Mouse (Mus musculus) midbrain, embryonic 14.5 days (tissue): ENCODE measurements around the gene Pdzd7. TPM values are rescaled to one million over a fixed set of nuclear protein-coding genes. Genes with fewer than 3 reads are reported as not detected.

Experiments used
- ATAC-seq: fragments of 200-750 bp; cut with Nextera tagmentation; 2 replicates; pipeline ENCODE4 v1.8.0; 2017; ENCODE audit warnings: moderate number of reproducible peaks, moderate library complexity; ENCODE audit not compliant: low FRiP score, low TSS enrichment
- DNase-seq: peaks from one replicate; pipeline ENCODE4 v3.0.0-alpha.2; 2015
- H3K27ac ChIP-seq: fragments of 300-500 bp; sonication (generic); replicated peaks from 2 replicates; pipeline ENCODE4 v1.5.1; 2014; ENCODE audit warnings: mild to moderate bottlenecking, low read depth, low read length, moderate library complexity
- H3K27me3 ChIP-seq: fragments of 300-500 bp; sonication (generic); 2 replicates; pipeline ENCODE4 v1.6.1; 2014; ENCODE audit warnings: low read length, control low read depth, mixed read lengths; ENCODE audit not compliant: control insufficient read depth, insufficient read depth
- H3K36me3 ChIP-seq: fragments of 300-500 bp; sonication (generic); 2 replicates; pipeline ENCODE4 v1.6.1; 2014; ENCODE audit warnings: low read length, control low read depth; ENCODE audit not compliant: control insufficient read depth, insufficient read depth
- H3K4me1 ChIP-seq: fragments of 300-500 bp; sonication (generic); 2 replicates; pipeline ENCODE4 v1.6.1; 2014; ENCODE audit warnings: mild to moderate bottlenecking, antibody characterized with exemption, low read length, control low read depth; ENCODE audit not compliant: control insufficient read depth, insufficient read depth
- H3K4me2 ChIP-seq: fragments of 300-500 bp; sonication (generic); 2 replicates; pipeline ENCODE4 v1.6.1; 2014; ENCODE audit warnings: mild to moderate bottlenecking, low read length, moderate library complexity
- H3K4me3 ChIP-seq: fragments of 300-500 bp; sonication (generic); replicated peaks from 2 replicates; pipeline ENCODE4 v1.5.1; 2014; ENCODE audit warnings: low read depth, low read length
- H3K9ac ChIP-seq: fragments of 300-500 bp; sonication (generic); replicated peaks from 2 replicates; pipeline ENCODE4 v1.6.1; 2014; ENCODE audit warnings: mild to moderate bottlenecking, low read length, moderate library complexity
- H3K9me3 ChIP-seq: fragments of 300-500 bp; sonication (generic); 2 replicates; pipeline ENCODE4 v1.6.1; 2016; ENCODE audit warnings: low read length, control low read depth, mixed read lengths; ENCODE audit not compliant: control insufficient read depth
- WGBS: fragments of 180-500 bp; shearing (Covaris S2); extraction: QIAGEN DNeasy Blood & Tissue Kit; methylation state at CpG from one replicate; pipeline ENCODE4 v1.1.7; 2014; 5-methylcytosine and 5-hydroxymethylcytosine counted together
- polyA plus RNA-seq: library from polyadenylated mRNA; unstranded; fragments of >200 nt; fragmentation: Nextera tagmentation; extraction: Ambion mirVana; gene quantifications from 2 replicates; pipeline ENCODE4 v1.2.1, GENCODE M21; 2014

The Pdzd7 gene
- polyA plus RNA-seq, 1 experiment from 2014 or later = 2.8 TPM

DNA sequence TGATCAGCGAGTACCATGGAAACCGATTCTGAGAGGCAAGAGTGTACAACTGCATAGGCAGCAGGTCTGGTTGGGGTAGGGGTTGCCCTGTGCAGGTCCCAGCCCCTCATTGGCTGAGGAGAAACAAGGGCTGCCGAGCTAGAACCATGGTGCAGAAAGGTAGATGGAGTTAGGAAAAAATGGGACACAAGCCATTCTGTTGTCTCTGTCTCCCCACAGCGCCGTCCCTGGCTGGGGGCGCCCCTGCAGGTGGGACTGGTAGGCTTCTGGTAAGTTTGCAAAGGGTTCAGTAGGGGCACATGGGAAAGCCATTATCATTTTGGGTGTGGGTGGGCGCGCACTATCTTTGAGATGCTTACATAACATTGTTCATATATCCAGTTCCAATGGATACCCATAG is 7.9 kb upstream of the Pdzd7 start:
- Histone ChIP-seq H3K36me3 (peaks cover 59% of the 10 kb centered on the region), H3K4me2 (no peak overlapping the region), H3K27me3 (no peaks in the 10 kb centered on the region), H3K4me1 (peaks cover 31% of the 10 kb centered on the region), H3K4me3 (no peak overlapping the region), H3K27ac (no peak overlapping the region), H3K9ac (no peak overlapping the region), H3K9me3 (no peaks in the 10 kb centered on the region)
- DNase-seq = no peak
- no peak for ATAC-seq
- 88% methylated on average over 8 of the region's 8 CpGs for WGBS

DNA sequence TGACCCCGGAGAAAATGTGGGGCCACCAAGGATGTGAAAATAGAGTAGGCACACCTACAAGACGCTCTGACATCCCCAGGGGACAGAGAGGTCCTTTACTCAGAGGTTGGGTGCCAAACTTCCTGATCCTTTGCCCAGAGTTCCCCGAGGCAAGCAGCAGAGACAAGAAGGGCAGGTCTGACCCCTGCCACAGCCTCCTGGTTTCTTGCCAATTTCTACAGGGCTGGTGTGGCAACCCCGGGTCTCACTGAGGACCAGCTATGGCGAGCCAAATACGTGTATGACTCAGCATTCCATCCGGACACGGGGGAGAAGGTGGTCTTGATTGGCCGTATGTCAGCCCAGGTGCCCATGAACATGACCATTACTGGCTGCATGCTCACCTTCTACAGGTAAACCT is 4.0 kb upstream of the Pdzd7 start:
- H3K36me3 ChIP-seq = peaks cover 49% of the 10 kb centered on the region
- ATAC-seq = no peak
- peaks cover 8% of the 10 kb centered on the region; the same call in 1 of the 2 replicates for H3K27me3 ChIP-seq
- H3K9me3 ChIP-seq = no peaks in the 10 kb centered on the region
- H3K4me3 ChIP-seq = no peak overlapping the region
- 84% methylated on average over 9 of the region's 9 CpGs for WGBS
- peak overlapping the region; percentile 66; the same call in 1 of the 2 replicates for H3K9ac ChIP-seq
- no peak overlapping the region for H3K27ac ChIP-seq
- H3K4me1 ChIP-seq = peaks cover 35% of the 10 kb centered on the region
- DNase-seq = no peak
- peak overlapping the region; percentile 85 for H3K4me2 ChIP-seq

- Histone ChIP-seq H3K4me1 (peaks cover 35% of the 10 kb centered on the region), H3K4me2 (peak overlapping the region; percentile 85), H3K27ac (peak overlapping the region; percentile 91), H3K9ac (peak overlapping the region; percentile 66), H3K4me3 (peak overlapping the region; percentile 49), H3K36me3 (peaks cover 42% of the 10 kb centered on the region), H3K9me3 (no peaks in the 10 kb centered on the region), H3K27me3 (peaks cover 8% of the 10 kb centered on the region; the same call in 1 of the 2 replicates)
- 80% methylated on average over 12 of the region's 12 CpGs for WGBS
- ATAC-seq = no peak
- no peak for DNase-seq
Observed at GRCm38 (mm10) chr19:45048644-45049365, 3.3 kb upstream of the Pdzd7 start.

- peaks cover 35% of the 10 kb centered on the region for H3K4me1 ChIP-seq
- H3K27ac ChIP-seq = peak overlapping the region; percentile 91
- H3K9me3 ChIP-seq = no peaks in the 10 kb centered on the region
Observed at GRCm38 (mm10) chr19:45047935-45048643, 2.6 kb upstream of the Pdzd7 start.

GRCm38 (mm10) chr19:45047417-45047934 is 2.0 kb upstream of the Pdzd7 start, which contains the start of gene Sfxn3:
Gene Sfxn3 (plus strand): TSS chr19:45047503.
- Histone ChIP-seq H3K9me3 (no peaks in the 10 kb centered on the region), H3K9ac (peak within 1 kb of the TSS; percentile 66), H3K4me3 (peak within 1 kb of the TSS; percentile 49), H3K4me1 (peaks cover 35% of the 10 kb centered on the region), H3K27ac (peak within 1 kb of the TSS; percentile 91), H3K27me3 (peaks cover 8% of the 10 kb centered on the region; the same call in 1 of the 2 replicates), H3K36me3 (peaks cover 29% of the 10 kb centered on the region), H3K4me2 (peak within 1 kb of the TSS; percentile 85)
- peak; percentile 85 for ATAC-seq
- WGBS = under 1% methylated on average over 26 of the region's 26 CpGs
- DNase-seq = peak; percentile 93

More at GRCm38 (mm10) chr19:45047935-45048643, 2.6 kb upstream of the Pdzd7 start:
- H3K4me2 ChIP-seq = peak overlapping the region; percentile 85
- peak overlapping the region; percentile 49 for H3K4me3 ChIP-seq
- peak overlapping the region; percentile 66 for H3K9ac ChIP-seq
- WGBS = 42% methylated on average over 11 of the region's 11 CpGs
- ATAC-seq (no peak; the same call in 1 of the 2 replicates), DNase-seq (peak; percentile 55)
- peaks cover 8% of the 10 kb centered on the region; the same call in 1 of the 2 replicates for H3K27me3 ChIP-seq
- peaks cover 35% of the 10 kb centered on the region for H3K36me3 ChIP-seq

DNA sequence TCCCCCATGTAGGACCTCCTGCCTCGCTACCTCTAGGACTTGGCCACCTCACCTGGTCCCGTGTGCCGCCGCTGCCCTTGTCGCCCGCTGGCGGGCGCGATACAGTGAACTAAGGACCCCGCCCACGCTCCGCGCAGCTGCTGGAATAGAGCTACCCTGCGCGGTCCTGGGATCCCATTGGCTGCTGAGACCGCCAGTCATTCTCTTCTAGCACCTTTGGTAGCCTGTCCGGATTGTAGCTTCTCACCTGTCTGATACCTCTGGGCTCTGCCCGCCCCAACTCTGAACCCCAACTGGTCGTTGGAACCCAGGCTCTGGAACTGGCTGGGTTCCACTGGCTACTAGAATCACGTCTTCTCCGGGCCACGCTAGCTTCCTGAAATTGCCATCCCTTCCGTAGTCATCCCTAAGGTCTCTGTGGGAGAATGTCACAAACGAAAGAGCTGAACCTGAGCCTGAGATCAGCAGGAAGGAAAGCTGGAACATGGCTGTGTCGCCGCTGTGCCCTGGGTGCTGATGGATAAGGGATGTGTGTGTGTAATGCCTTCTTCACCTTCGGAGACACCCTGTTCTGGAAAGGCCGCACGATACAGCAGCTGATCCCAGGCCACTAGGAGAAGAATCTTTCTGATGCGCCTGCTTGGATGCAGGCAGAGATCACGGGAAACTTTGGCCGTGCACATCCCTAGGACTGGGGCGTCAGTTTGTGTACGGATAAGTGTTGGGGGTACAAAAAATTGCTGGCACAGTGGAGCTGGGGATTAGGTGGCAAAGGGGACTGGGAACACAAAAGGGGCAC is 1.2 kb upstream of the Pdzd7 start:
- DNase-seq = peak; percentile 93
- peaks cover 21% of the 10 kb centered on the region for H3K36me3 ChIP-seq
- peak overlapping the region; percentile 85 for H3K4me2 ChIP-seq
- peak overlapping the region; percentile 66 for H3K9ac ChIP-seq
- H3K27ac ChIP-seq = peak overlapping the region; percentile 91
- H3K9me3 ChIP-seq = no peaks in the 10 kb centered on the region
- H3K4me3 ChIP-seq = peak overlapping the region; percentile 49
- 2% methylated on average over 34 of the region's 34 CpGs for WGBS
- H3K27me3 ChIP-seq = peaks cover 8% of the 10 kb centered on the region; the same call in 1 of the 2 replicates
- peaks cover 35% of the 10 kb centered on the region for H3K4me1 ChIP-seq
- peak; percentile 62 for ATAC-seq

DNA sequence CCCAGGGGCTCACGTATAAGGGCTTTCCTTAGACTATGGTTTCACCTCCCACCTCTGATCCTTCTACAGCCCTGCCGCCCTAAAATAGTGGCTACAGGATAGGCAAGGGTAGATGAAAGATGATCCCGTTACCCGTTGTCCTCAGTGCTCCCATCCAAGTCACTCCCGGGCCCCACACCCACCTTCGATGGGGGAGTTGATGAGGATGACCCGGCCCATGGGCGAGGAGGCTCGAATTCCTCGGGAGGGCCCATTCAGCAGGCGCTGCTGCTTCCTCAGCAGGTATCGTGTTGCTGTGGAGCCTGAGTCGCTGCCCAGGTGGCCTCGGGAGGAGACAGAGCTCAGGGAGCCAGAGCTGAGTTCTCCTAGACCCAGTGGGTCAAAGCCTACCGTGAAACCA is 281 bp downstream of the Pdzd7 start:
- no peaks in the 10 kb centered on the region for H3K9me3 ChIP-seq
- peaks cover 35% of the 10 kb centered on the region for H3K4me1 ChIP-seq
- DNase-seq (no peak), ATAC-seq (no peak)
- 52% methylated on average over 15 of the region's 15 CpGs for WGBS
- H3K4me2 ChIP-seq = no peak overlapping the region
- no peak overlapping the region for H3K9ac ChIP-seq
- peaks cover 10% of the 10 kb centered on the region; the same call in 1 of the 2 replicates for H3K36me3 ChIP-seq
- H3K27ac ChIP-seq = no peak overlapping the region
- no peak overlapping the region for H3K4me3 ChIP-seq
- peaks cover 8% of the 10 kb centered on the region; the same call in 1 of the 2 replicates for H3K27me3 ChIP-seq

DNA sequence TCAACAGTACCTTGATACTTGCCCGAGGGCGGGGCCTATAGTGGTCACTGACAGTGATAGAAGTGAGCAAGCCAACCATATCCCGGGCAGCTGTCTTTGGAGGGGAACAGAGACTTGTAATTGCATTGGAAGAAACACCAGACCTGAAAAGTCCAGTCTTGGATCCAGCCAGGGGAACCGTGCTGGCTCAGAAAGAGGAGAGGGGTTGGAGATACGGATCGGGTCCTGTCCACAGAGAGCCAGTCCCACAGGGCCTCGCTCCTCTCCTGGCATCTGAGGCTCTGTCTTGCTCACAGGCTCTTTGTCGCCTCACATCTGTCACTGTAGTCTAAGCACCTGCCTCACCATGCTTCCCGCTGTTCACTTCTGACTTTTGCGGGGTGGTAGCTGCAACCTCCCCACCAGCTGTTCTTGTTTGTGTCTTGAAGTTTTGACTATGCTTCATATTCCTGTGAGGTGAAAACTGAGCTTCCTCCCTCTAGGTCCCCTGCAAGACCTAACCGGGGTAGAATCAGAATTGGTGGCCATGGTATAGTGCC is 1.1 kb downstream of the Pdzd7 start:
- Histone ChIP-seq H3K27me3 (peaks cover 8% of the 10 kb centered on the region; the same call in 1 of the 2 replicates), H3K4me1 (peaks cover 29% of the 10 kb centered on the region), H3K27ac (no peak overlapping the region), H3K9ac (no peak overlapping the region), H3K9me3 (no peaks in the 10 kb centered on the region), H3K4me2 (no peak overlapping the region), H3K4me3 (no peak overlapping the region), H3K36me3 (peaks cover 3% of the 10 kb centered on the region; the same call in 1 of the 2 replicates)
- WGBS = 70% methylated on average over 11 of the region's 11 CpGs
- ATAC-seq (no peak), DNase-seq (no peak)
